Mouse (Mus musculus): ENCODE data around the gene Pde11a. TPM values are rescaled to one million over a fixed set of nuclear protein-coding genes. Genes with fewer than 3 reads are reported as not detected.

Pde11a gene
- polyA plus RNA-seq, 1 experiment = not detected

GRCm38 (mm10) chr2:75974131-75974530 is 364.4 kb downstream of the Pde11a start:
- Histone ChIP-seq H3K27ac (ENCODE audit: control insufficient read depth, insufficient read depth, low read depth, low read length, poor library complexity) (no peak overlapping the region), H3K4me1 (ENCODE audit: control insufficient read depth, insufficient read depth, low read length) (no peaks in the 10 kb centered on the region; the same call in 1 of the 2 replicates), H3K4me3 (replicated peaks; ENCODE audit: control insufficient read depth, low read depth, low read length) (no peak overlapping the region)
- TF ChIP-seq POLR2A (IDR thresholded peaks at IDR 0.05; ENCODE audit: borderline replicate concordance, control insufficient read depth, low read depth, low read length) = no peak
- 81% methylated on average over 9 of the region's 9 CpGs for WGBS

GRCm38 (mm10) chr2:75964972-75965371 is 373.6 kb downstream of the Pde11a start:
- TF ChIP-seq POLR2A (IDR thresholded peaks at IDR 0.05; ENCODE audit: borderline replicate concordance, control insufficient read depth, low read depth, low read length) (no peak), CTCF (IDR thresholded peaks at IDR 0.05; ENCODE audit: control insufficient read depth, insufficient read depth, low read length) (no peak)
- Histone ChIP-seq H3K27ac (ENCODE audit: control insufficient read depth, insufficient read depth, low read depth, low read length, poor library complexity) (no peak overlapping the region), H3K4me3 (replicated peaks; ENCODE audit: control insufficient read depth, low read depth, low read length) (no peak overlapping the region), H3K4me1 (ENCODE audit: control insufficient read depth, insufficient read depth, low read length) (no peaks in the 10 kb centered on the region)
- WGBS = 15% methylated on average over 5 of the region's 5 CpGs

- WGBS = 9% methylated on average over 14 of the region's 14 CpGs
- H3K4me1 ChIP-seq (ENCODE audit: control insufficient read depth, insufficient read depth, low read length) = no peaks in the 10 kb centered on the region
- TF ChIP-seq CTCF (IDR thresholded peaks at IDR 0.05; ENCODE audit: control insufficient read depth, insufficient read depth, low read length) (peak; percentile 49; the same call in 1 of the 2 replicates), POLR2A (IDR thresholded peaks at IDR 0.05; ENCODE audit: borderline replicate concordance, control insufficient read depth, low read depth, low read length) (no peak)
- no peak overlapping the region for H3K4me3 ChIP-seq (replicated peaks; ENCODE audit: control insufficient read depth, low read depth, low read length)
- no peak overlapping the region for H3K27ac ChIP-seq (ENCODE audit: control insufficient read depth, insufficient read depth, low read depth, low read length, poor library complexity)
These were observed 374.1 kb downstream of the Pde11a start for GRCm38 (mm10) chr2:75964512-75964911.

GRCm38 (mm10) chr2:75964051-75964450 is 374.5 kb downstream of the Pde11a start:
- no peak overlapping the region for H3K27ac ChIP-seq (ENCODE audit: control insufficient read depth, insufficient read depth, low read depth, low read length, poor library complexity)
- H3K4me1 ChIP-seq (ENCODE audit: control insufficient read depth, insufficient read depth, low read length) = no peaks in the 10 kb centered on the region
- H3K4me3 ChIP-seq (replicated peaks; ENCODE audit: control insufficient read depth, low read depth, low read length) = no peak overlapping the region
- TF ChIP-seq POLR2A (IDR thresholded peaks at IDR 0.05; ENCODE audit: borderline replicate concordance, control insufficient read depth, low read depth, low read length) (no peak), CTCF (IDR thresholded peaks at IDR 0.05; ENCODE audit: control insufficient read depth, insufficient read depth, low read length) (no peak)
- WGBS = 42% methylated on average over 5 of the region's 5 CpGs

- Histone ChIP-seq H3K4me3 (replicated peaks; ENCODE audit: control insufficient read depth, low read depth, low read length) (no peak overlapping the region), H3K4me1 (ENCODE audit: control insufficient read depth, insufficient read depth, low read length) (no peaks in the 10 kb centered on the region)
- 81% methylated on average over 10 of the region's 10 CpGs for WGBS
These were observed 375.2 kb downstream of the Pde11a start for GRCm38 (mm10) chr2:75963211-75963840.

GRCm38 (mm10) chr2:75960366-75961330 is 377.9 kb downstream of the Pde11a start:
- H3K4me1 ChIP-seq (ENCODE audit: control insufficient read depth, insufficient read depth, low read length) = no peaks in the 10 kb centered on the region
- TF ChIP-seq POLR2A (IDR thresholded peaks at IDR 0.05; ENCODE audit: borderline replicate concordance, control insufficient read depth, low read depth, low read length) = no peak
- no peak for TF ChIP-seq CTCF (IDR thresholded peaks at IDR 0.05; ENCODE audit: control insufficient read depth, insufficient read depth, low read length)
- WGBS = 83% methylated on average over 15 of the region's 15 CpGs

More at GRCm38 (mm10) chr2:75963211-75963840, 375.2 kb downstream of the Pde11a start:
- TF ChIP-seq CTCF (IDR thresholded peaks at IDR 0.05; ENCODE audit: control insufficient read depth, insufficient read depth, low read length) (no peak), POLR2A (IDR thresholded peaks at IDR 0.05; ENCODE audit: borderline replicate concordance, control insufficient read depth, low read depth, low read length) (no peak)
- no peak overlapping the region for H3K27ac ChIP-seq (ENCODE audit: control insufficient read depth, insufficient read depth, low read depth, low read length, poor library complexity)

GRCm38 (mm10) chr2:75959850-75960365 is 378.7 kb downstream of the Pde11a start:
- Histone ChIP-seq H3K4me1 (ENCODE audit: control insufficient read depth, insufficient read depth, low read length) (no peaks in the 10 kb centered on the region), H3K27ac (ENCODE audit: control insufficient read depth, insufficient read depth, low read depth, low read length, poor library complexity) (no peak overlapping the region), H3K4me3 (replicated peaks; ENCODE audit: control insufficient read depth, low read depth, low read length) (no peak overlapping the region)
- WGBS = 78% methylated on average over 15 of the region's 15 CpGs
- no peak for TF ChIP-seq CTCF (IDR thresholded peaks at IDR 0.05; ENCODE audit: control insufficient read depth, insufficient read depth, low read length)
- TF ChIP-seq POLR2A (IDR thresholded peaks at IDR 0.05; ENCODE audit: borderline replicate concordance, control insufficient read depth, low read depth, low read length) = no peak

More at GRCm38 (mm10) chr2:75960366-75961330, 377.9 kb downstream of the Pde11a start:
- Histone ChIP-seq H3K27ac (ENCODE audit: control insufficient read depth, insufficient read depth, low read depth, low read length, poor library complexity) (no peak overlapping the region), H3K4me3 (replicated peaks; ENCODE audit: control insufficient read depth, low read depth, low read length) (no peak overlapping the region)

Data from bone marrow, adult 2 months (tissue).